Mouse (Mus musculus) fibroblast of lung, adult 2 months (primary cell): ENCODE data around the gene Tmem179b.

Experiments used
- DNase-seq: peaks from one replicate; pipeline ENCODE4 v3.0.0-alpha.2; 2011; ENCODE audit warnings: low read depth

Tmem179b gene

DNA sequence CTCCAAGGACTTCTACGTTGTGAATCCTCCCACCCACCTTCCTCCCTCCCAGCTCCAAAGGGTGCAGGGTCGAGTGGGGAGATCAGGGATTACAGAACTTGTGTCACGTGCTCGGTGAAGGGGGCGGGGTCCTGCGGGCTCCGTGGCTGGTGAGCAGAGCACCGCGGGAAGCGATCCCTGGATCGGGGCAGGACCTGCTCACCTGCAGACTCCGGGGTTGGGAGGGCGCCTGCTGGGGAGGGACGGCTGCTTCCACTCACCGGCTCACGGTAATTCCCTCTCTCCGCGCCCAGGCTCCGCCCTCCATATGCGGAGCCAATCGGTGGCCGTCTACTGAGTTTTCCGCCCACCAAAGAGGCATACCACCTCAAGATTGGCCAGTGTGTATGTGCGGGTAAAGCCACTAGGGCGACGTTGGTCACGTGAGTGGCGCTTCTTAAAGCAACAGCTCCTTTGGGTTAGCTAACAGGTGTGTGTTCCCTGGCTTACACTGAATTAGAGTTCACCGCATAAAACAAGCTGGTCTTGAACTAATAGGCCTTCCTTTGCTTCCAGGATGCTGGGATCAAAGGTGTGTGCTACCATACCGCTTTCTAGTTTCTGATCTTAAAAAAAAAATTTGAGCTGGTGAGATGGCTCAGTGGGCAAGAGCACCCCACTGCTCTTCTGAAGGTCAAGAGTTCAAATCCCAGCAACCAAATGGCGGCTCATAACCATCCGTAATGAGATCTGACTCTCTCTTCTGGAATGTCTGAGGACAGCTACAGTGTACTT is 11.9 kb upstream of the Tmem179b start, which contains the start of gene Taf6l:
TSS of gene Taf6l (minus strand) at position 410 of the 774 bp plus-strand sequence.
- peak; percentile 89 for DNase-seq

DNA sequence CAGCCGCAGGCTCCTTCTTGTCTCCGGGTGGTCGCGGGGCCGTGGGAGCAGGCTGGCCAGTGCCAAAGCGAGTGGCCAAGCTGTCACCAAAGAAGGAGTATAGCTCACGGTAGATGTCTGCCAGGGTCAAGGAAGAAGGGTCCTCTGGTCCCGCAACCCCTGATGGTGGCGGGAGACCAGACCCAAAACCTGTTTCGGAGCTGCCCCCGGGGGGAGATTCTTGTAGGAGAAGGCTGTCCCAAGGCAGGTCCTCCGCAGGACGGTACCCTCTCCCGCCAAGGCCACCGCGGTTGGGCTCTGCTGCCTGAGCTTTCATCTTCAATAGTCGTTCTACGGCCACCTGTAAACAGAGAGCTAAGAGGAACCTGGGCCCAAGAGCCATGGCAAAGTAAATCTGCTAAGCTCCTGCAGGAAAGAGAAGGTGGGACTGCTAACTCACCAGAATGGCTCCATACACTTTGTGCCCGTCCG is 719 bp upstream of the Tmem179b start:
- no peak for DNase-seq

- no peak for DNase-seq
Observed at GRCm38 (mm10) chr19:8773409-8773808, 858 bp downstream of the Tmem179b start.

DNA sequence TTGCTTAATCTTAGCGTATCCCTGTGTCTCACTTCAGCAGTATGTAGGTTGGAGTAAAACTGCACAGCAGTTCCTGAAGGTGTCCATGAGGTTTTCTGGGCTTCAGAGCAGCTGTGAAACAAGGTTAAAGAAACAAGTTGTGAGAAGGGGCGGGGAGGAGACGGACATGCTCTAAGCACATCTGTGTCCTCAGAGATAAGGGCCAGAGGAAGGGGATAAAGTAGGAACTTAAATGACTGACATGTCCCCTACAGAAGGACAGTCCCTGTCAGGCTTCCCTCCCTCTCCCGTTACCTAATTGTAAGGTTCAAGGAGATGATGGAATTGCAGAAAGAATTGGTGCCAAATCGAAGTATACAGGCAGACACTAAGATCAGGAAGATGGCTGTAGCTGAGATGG is 1.3 kb downstream of the Tmem179b start:
- no peak for DNase-seq

- no peak for DNase-seq
Observed at GRCm38 (mm10) chr19:8770567-8771270, 3.5 kb downstream of the Tmem179b start, which contains the start of gene Tmem223. Gene Tmem223, plus strand, starts transcription at chr19:8770996.

DNA sequence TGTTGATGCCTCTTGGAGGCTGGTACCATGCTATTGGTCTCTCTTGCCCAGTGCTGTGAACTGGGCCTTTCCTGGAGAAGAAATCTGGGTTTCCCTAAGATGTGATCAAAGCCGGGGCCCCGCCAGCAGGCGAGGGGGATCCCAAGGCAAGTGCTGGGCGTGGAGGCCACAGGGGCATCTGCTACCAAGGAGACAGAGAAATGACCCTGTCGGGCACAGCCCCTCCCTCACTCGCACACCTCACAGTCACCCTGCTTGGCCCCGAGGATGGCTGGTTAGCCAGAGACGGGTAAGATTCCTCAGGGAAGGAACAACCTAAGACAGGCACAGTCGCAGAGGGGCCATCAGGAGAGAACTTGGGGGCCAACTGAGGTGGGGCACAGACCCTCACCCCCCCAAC is 8.7 kb downstream of the Tmem179b start:
- no peak for DNase-seq

- DNase-seq: no peak
Observed at GRCm38 (mm10) chr19:8763276-8763675, 11.0 kb downstream of the Tmem179b start.

- DNase-seq: no peak
Observed at GRCm38 (mm10) chr19:8760757-8761156, 13.5 kb downstream of the Tmem179b start.

GRCm38 (mm10) chr19:8758899-8759298 is 15.4 kb downstream of the Tmem179b start:
- no peak for DNase-seq

DNA sequence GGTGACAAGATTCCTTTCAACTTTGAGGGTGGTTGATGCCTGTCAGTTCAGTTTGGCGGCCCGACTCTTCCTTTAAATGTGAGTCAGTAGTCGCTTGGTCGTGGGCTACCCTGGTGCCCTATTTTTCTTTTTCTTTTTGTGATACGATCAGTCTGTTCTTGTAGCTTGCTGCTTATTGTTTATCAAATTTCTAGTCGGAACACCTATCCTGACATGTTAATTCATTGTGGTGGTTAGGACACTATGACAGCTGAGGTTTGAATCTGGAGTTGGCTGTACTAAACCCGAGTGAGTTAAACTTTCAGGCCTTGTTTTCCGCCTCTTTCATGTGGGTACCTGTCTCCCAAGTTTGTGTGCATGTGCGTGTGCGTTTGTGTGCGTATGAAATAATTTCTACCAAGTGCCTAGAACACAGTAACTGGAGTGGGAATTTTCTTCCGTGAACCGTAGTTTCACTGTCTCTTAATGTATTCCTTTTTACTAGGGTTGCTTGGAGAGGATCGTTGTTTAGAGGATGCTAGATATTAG is 16.7 kb downstream of the Tmem179b start:
- no peak for DNase-seq

- peak; percentile 81 for DNase-seq
Observed at GRCm38 (mm10) chr19:8756635-8757387, 17.5 kb downstream of the Tmem179b start, which contains the start of gene Nxf1. Gene Nxf1, plus strand, starts transcription at chr19:8757073.

DNA sequence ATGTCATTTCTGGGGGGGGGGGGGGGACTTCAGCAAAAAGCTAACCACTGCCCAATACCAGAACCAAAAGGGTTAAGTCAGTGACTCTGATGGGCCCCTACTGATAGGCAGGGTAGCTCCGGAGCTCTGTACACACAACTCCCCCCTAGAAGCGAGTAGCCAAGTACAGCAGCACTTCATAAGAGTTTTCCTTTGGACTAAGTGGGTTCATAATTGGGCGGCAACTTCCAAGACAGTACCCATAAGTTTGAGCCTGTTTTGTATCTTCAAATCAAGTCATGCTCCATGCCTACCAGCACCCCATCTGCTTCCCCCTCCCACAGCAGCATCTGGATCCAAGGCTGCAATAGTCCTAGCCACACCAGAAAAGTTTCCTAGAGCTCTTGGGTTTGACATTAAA is 18.6 kb downstream of the Tmem179b start:
- DNase-seq: no peak

DNA sequence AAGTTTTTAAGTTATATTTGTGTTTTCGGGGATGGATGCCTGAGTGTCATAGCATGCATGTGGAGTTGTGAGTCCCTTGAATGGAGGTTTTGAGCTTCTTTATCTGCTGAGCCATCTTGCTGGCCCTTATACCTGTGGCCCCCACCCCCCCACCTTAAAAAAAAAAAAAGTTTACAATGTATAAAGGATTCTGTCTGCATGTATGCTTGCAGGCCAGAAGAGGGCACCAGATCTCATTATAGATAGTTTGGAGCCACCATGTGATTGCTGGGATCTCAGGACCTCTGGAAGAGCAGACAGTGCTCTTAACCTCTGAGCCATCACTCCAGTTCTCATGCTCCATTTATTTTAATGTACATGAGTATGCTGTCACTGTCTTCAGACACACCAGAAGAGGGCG is 26.9 kb downstream of the Tmem179b start:
- no peak for DNase-seq

DNA sequence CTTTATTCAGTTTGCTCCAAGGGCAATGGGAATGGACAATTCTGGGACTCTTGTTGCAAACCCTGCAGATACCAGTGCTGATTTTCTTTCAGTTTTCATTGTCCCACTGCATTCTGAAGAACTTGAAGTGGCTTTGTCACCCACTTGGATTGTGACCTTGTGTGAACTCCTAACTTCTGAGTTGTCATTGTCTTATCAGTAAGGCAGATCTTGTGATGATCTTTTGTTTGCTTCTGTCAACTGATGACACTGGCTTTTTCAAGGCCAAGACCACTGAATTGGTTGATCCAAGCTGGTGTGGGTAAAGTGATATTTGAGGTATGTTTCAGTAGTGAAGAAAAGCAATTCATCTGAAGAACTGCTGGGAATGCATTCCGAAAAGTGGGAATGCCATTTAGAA is 28.9 kb downstream of the Tmem179b start:
- no peak for DNase-seq

GRCm38 (mm10) chr19:8742176-8742575 is 32.1 kb downstream of the Tmem179b start:
- DNase-seq: no peak

- peak; percentile 96 for DNase-seq
Observed at GRCm38 (mm10) chr19:8741243-8741869, 32.9 kb downstream of the Tmem179b start, which contains the start of gene Stx5a. Gene Stx5a, plus strand, starts transcription at chr19:8741413.

- DNase-seq: no peak
Observed at GRCm38 (mm10) chr19:8740603-8741002, 33.7 kb downstream of the Tmem179b start, which contains the start of gene 1700092M07Rik. Gene 1700092M07Rik, plus strand, starts transcription at chr19:8740718.

DNA sequence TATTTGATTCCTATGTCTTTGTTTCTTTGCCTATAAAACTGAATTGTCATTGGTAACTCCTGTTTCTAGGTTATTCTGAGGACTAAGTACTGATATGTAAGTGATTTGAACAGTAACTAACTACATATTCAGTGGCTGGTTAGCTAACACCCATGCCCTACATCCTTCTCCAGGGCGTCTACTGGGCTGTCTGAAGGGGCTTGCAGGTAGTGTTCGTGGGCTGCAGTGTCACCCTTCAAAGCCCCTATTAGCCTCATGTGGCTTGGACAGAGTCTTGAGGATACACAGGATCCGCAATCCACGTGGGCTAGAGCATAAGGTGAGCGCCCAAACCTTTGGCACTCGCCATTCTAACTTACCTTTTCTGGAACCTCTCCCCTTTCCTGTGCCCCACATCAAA is 34.6 kb downstream of the Tmem179b start:
- DNase-seq: no peak

DNA sequence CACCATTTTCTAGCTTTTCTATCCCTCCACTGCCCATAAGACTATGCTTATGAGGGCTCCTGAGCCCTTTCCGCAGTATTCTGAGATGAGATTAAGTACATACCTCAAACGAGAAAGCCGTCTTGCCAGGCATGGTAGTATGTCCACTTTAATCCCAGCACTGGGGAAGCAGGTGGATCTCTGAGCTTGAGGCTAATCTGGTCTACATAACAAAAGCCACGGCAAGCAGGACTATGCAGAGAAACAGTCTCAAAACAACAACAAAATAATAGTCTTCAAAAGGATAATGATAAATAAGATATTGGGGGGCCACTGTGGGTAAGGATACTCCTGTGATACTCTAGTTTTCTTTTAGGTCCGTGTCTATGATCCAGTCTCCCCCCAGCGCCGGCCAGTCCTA is 35.4 kb downstream of the Tmem179b start:
- DNase-seq: no peak

GRCm38 (mm10) chr19:8736160-8736467 is 38.2 kb downstream of the Tmem179b start:
- DNase-seq: no peak

GRCm38 (mm10) chr19:8735389-8736159 is 38.7 kb downstream of the Tmem179b start, which contains the start of gene Wdr74:
Gene Wdr74, plus strand, starts transcription at chr19:8735827.
- DNase-seq: peak; percentile 74
